Mouse (Mus musculus) E14TG2a.4 (cell line): Measurements from ENCODE around the gene Gys1.

Experiments used
- H3K27me3 ChIP-seq: 2 replicates; pipeline ENCODE4 v1.6.1; 2014; ENCODE audit warnings: low read length, control low read depth; ENCODE audit not compliant: insufficient read depth
- H3K36me3 ChIP-seq: 2 replicates; pipeline ENCODE4 v1.6.1; 2014; ENCODE audit warnings: low read length, control low read depth; ENCODE audit not compliant: insufficient read depth
- H3K4me1 ChIP-seq: replicated peaks from 2 replicates; pipeline ENCODE4 v1.6.1; 2014; ENCODE audit warnings: low read depth, low read length, control low read depth
- H3K4me3 ChIP-seq: replicated peaks from 2 replicates; pipeline ENCODE4 v1.5.1; 2014; ENCODE audit warnings: mild to moderate bottlenecking, low read length
- H3K9me3 ChIP-seq: 2 replicates; pipeline ENCODE4 v1.6.1; 2014; ENCODE audit warnings: low read length, control low read depth
- CTCF ChIP-seq: conservative IDR thresholded peaks from 2 replicates; pipeline ENCODE4 v1.5.1; 2014; ENCODE audit warnings: low read length
- NANOG ChIP-seq: IDR thresholded peaks from 2 replicates; pipeline ENCODE4 v1.6.1; 2014; ENCODE audit warnings: borderline replicate concordance, low read length, mixed read lengths
- POU5F1 ChIP-seq: IDR thresholded peaks from 2 replicates; pipeline ENCODE4 v1.6.1; 2014; ENCODE audit warnings: low read length, borderline replicate concordance

The Gys1 gene

GRCm38 (mm10) chr7:45463987-45464778 lies 29.5 kb downstream of the Gys1 start:
- TF ChIP-seq NANOG (no peak), POU5F1 (no peak), CTCF (no peak)
- H3K36me3 ChIP-seq: peaks cover 56% of the 10 kb centered on the region
- no peaks in the 10 kb centered on the region for H3K27me3 ChIP-seq
- peak overlapping the region; percentile 99 for H3K4me3 ChIP-seq
- peaks cover 65% of the 10 kb centered on the region for H3K4me1 ChIP-seq
- H3K9me3 ChIP-seq: no peaks in the 10 kb centered on the region

- Histone ChIP-seq H3K27me3 (no peaks in the 10 kb centered on the region), H3K9me3 (no peaks in the 10 kb centered on the region), H3K36me3 (peaks cover 53% of the 10 kb centered on the region), H3K4me1 (peaks cover 64% of the 10 kb centered on the region), H3K4me3 (peak overlapping the region; percentile 99)
- no peak for TF ChIP-seq POU5F1
- TF ChIP-seq CTCF: no peak
- TF ChIP-seq NANOG: no peak
Measured at GRCm38 (mm10) chr7:45465112-45465511, 30.5 kb downstream of the Gys1 start.

GRCm38 (mm10) chr7:45465549-45465948 lies 30.9 kb downstream of the Gys1 start:
- peaks cover 49% of the 10 kb centered on the region for H3K36me3 ChIP-seq
- TF ChIP-seq POU5F1 (no peak), CTCF (no peak), NANOG (no peak)
- no peaks in the 10 kb centered on the region for H3K27me3 ChIP-seq
- H3K9me3 ChIP-seq: no peaks in the 10 kb centered on the region
- H3K4me1 ChIP-seq: peaks cover 60% of the 10 kb centered on the region
- peak overlapping the region; percentile 99 for H3K4me3 ChIP-seq

GRCm38 (mm10) chr7:45466283-45467089 lies 31.8 kb downstream of the Gys1 start, which contains the start of gene Bax:
Bax (minus strand) TSS chr7:45466898.
- TF ChIP-seq POU5F1: no peak
- no peak for TF ChIP-seq CTCF
- no peak for TF ChIP-seq NANOG
- Histone ChIP-seq H3K4me1 (peaks cover 60% of the 10 kb centered on the region), H3K27me3 (no peaks in the 10 kb centered on the region), H3K4me3 (peak within 1 kb of the TSS; percentile 99), H3K9me3 (no peaks in the 10 kb centered on the region), H3K36me3 (peaks cover 46% of the 10 kb centered on the region)

- Histone ChIP-seq H3K4me1 (peaks cover 53% of the 10 kb centered on the region), H3K36me3 (peaks cover 40% of the 10 kb centered on the region), H3K9me3 (no peaks in the 10 kb centered on the region), H3K4me3 (peak overlapping the region; percentile 99), H3K27me3 (no peaks in the 10 kb centered on the region)
- no peak for TF ChIP-seq NANOG
- TF ChIP-seq CTCF: no peak
- no peak for TF ChIP-seq POU5F1
Measured at GRCm38 (mm10) chr7:45467090-45467670, 32.5 kb downstream of the Gys1 start.

GRCm38 (mm10) chr7:45470869-45471268 lies 36.2 kb downstream of the Gys1 start:
- H3K36me3 ChIP-seq: peaks cover 7% of the 10 kb centered on the region
- no peaks in the 10 kb centered on the region for H3K27me3 ChIP-seq
- H3K9me3 ChIP-seq: no peaks in the 10 kb centered on the region
- peaks cover 34% of the 10 kb centered on the region for H3K4me1 ChIP-seq
- H3K4me3 ChIP-seq: no peak overlapping the region
- peak; percentile 92 for TF ChIP-seq CTCF
- no peak for TF ChIP-seq POU5F1

- H3K36me3 ChIP-seq: peaks cover 32% of the 10 kb centered on the region
- peaks cover 51% of the 10 kb centered on the region for H3K4me1 ChIP-seq
- peak overlapping the region; percentile 75 for H3K4me3 ChIP-seq
- H3K9me3 ChIP-seq: no peaks in the 10 kb centered on the region
- TF ChIP-seq NANOG: no peak
- H3K27me3 ChIP-seq: no peaks in the 10 kb centered on the region
Measured at GRCm38 (mm10) chr7:45475291-45475969, 40.8 kb downstream of the Gys1 start.

- Histone ChIP-seq H3K4me3 (no peak overlapping the region), H3K9me3 (no peaks in the 10 kb centered on the region), H3K4me1 (peaks cover 50% of the 10 kb centered on the region), H3K36me3 (peaks cover 32% of the 10 kb centered on the region), H3K27me3 (no peaks in the 10 kb centered on the region)
- TF ChIP-seq CTCF (no peak), POU5F1 (no peak), NANOG (no peak)
Measured at GRCm38 (mm10) chr7:45476453-45476852, 41.8 kb downstream of the Gys1 start.
